Mouse (Mus musculus): Measurements from ENCODE around the gene Atxn1.

GRCm38 (mm10) chr13:45524305-45524704, 440.5 kb downstream of the Atxn1 start:
- TF ChIP-seq CTCF (conservative IDR thresholded peaks at IDR 0.05 in 1 of 2, IDR thresholded peaks at IDR 0.05 in 1 of 2; ENCODE audit: low read depth in 2 of 2, low read length in 2 of 2) (no peak), RCOR1 (conservative IDR thresholded peaks at IDR 0.05; ENCODE audit: low read depth, low read length) (no peak), ZMIZ1 (IDR thresholded peaks at IDR 0.05; ENCODE audit: low read depth, low read length) (no peak), CHD2 (IDR thresholded peaks at IDR 0.05; ENCODE audit: low read length) (no peak), JUN (IDR thresholded peaks at IDR 0.05; ENCODE audit: insufficient read depth, low read depth, low read length) (no peak)
